Mouse (Mus musculus) macrophage (primary cell): ENCODE measurements around the gene Begain. TPM values are rescaled to one million over a fixed set of nuclear protein-coding genes. Genes with fewer than 3 reads are reported as not detected.

Source experiments
- polyA plus RNA-seq: library from polyadenylated mRNA; stranded (reverse); fragments of 250-400 nt; gene quantifications from 3 replicates; pipeline ENCODE4 v1.2.4, GENCODE M21; 2018; ENCODE audit warnings: inconsistent platforms

Gene Begain
- polyA plus RNA-seq, 1 experiment from 2014 or later, result not detected

Other genes starting within 250 kb of the Begain start
- gene Slc25a29, start 232.3 kb downstream of the Begain start, polyA plus RNA-seq, result 0.07 to 0.37 TPM (median 0.18 TPM) in 3 replicates
- gene Slc25a47, start 232.2 kb downstream of the Begain start, polyA plus RNA-seq, result 0.09 to 1.3 TPM (median 0.60 TPM) in 3 replicates
- 5.4 to 11.7 TPM (median 7.6 TPM) in 3 replicates for gene Wdr25, start 174.6 kb downstream of the Begain start, polyA plus RNA-seq
- 29.2 to 47.1 TPM (median 38.9 TPM) in 3 replicates for gene Wars, start 174.0 kb downstream of the Begain start, polyA plus RNA-seq